Mouse (Mus musculus) liver, embryonic 14.5 days (tissue): ENCODE results near the gene Gfod2.

Experiments used
- CTCF ChIP-seq: IDR thresholded peaks from 2 replicates; pipeline ENCODE4 v1.5.1; 2016; ENCODE audit warnings: antibody characterized with exemption, low read depth, control low read depth
- EP300 ChIP-seq: IDR thresholded peaks from 2 replicates; pipeline ENCODE4 v1.6.1; 2016; ENCODE audit warnings: antibody characterized with exemption, low read depth

DNA sequence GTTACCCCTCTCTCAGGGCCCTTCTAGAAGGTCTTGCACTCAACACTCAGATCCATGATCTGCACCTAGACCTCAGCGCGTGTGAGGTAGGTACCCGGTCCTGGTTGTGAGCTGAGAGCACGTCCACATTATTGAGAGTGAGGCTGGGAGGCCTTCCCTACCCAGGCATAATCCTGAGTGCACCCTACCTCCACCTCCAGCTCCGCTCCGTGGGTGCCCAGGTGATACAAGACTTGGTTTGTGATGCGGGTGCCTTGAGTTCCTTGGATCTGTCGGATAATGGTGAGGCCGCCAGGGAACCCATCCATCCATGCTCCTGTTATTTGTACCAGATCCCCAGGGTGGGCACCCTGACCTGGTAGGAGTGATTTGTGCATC, 68.5 kb downstream of the Gfod2 start:
- TF ChIP-seq CTCF (no peak), EP300 (no peak)
